Mouse (Mus musculus) spleen, adult 18-20 months (tissue): Measurements from ENCODE around the gene Vmn2r77.
"Not testable (repeated sequence)": the region's sequence is repeated elsewhere in the genome, so short reads cannot be mapped to it uniquely, and the experiment has no call there.

ENCODE experiments used
- DNase-seq, 2 experiments: peaks; one replicate each; pipeline ENCODE4 v3.0.0; 2022; ENCODE audit warnings: mixed read lengths in 2 of 2

Gene Vmn2r77

GRCm38 (mm10) chr7:86794727-86795126 lies at the start of gene Vmn2r77:
TSS of gene Vmn2r77 (plus strand) at chr7:86795027.
- no peak for DNase-seq

DNA sequence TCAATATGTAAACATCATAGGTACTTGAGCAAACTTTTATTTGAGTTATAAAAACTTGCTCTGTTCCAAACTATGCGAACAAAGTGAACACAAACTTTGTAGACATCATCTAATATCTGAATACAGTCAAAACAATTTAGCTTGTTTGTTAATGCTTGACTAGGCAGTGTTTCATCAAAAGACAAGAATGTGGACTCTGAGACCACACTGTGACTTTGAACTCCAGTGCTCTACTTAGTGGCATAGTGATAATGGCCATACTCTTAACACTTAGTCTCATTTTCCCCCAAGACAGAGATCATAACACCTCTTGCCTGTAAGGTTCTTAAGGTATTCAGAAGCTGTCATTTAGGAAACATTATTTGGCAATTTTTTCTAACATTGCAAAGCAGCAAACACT lies 34.1 kb upstream of the Vmn2r77 start:
- no peak for DNase-seq

DNA sequence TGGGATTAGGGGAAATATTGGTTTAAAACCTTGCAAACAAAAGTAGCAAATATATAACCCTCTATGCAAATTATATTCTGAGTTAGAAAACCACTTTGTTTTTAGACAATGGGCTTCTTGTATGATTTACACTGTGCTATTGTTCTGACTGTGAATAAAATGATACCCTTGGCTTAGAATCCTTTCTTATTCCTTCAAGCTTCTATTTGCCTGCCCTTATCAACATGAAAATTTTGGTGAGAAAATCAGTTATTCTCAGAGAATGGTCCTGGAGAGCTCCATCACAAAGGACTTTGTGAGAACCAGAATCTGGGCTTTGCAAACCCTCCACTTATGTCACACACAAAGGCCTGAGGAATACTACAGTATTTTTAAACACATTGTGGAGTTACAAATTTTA lies 30.2 kb upstream of the Vmn2r77 start:
- DNase-seq, result no peak

DNA sequence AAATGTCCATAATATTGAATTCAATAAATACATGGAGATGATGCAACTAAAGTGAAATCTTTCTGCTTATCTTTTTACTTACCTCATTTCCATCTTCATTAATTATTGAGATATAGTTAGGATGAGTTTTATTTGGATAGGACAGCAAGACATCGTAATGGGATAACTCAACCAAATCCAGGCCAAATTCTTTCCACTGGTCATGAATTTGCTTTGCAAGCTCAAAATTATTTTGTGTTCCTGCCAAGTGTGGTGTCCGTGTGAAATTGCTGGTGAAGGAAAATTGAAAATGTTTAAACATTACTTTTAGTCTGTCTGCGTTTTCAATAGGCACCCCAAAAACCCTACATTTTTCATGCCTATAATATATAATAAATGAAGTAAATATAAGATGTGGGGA lies 23.2 kb upstream of the Vmn2r77 start:
- no peak for DNase-seq

- no peak for DNase-seq
These were observed 19.1 kb upstream of the Vmn2r77 start, which contains the start of gene Folh1 for GRCm38 (mm10) chr7:86775617-86776325. TSS of gene Folh1 (minus strand) at chr7:86775943.

- not testable (repeated sequence) for DNase-seq
These were observed 20.4 kb downstream of the Vmn2r77 start for GRCm38 (mm10) chr7:86815241-86815640.

GRCm38 (mm10) chr7:86815716-86816115 lies 20.9 kb downstream of the Vmn2r77 start:
- DNase-seq, result not testable (repeated sequence)

DNA sequence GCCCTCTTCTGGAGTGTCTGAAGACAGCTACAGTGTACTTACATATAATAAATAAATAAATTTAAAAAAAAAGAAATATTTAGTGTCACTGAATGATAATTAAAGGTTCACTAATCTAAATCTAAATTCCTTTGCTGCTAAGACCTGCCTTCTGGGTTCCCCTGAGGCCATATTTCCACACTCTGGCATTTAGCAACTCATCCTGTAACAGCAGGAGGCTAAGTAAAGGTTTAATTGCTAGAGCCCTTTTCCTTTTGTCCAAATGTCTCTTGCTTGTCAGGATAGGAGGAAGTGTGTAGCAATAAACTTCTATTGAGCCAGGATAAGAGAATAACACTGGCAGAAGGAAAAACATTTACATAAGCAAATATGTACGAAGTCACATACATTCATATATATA lies 21.6 kb downstream of the Vmn2r77 start:
- no peak for DNase-seq
